Mouse (Mus musculus) retina, postnatal 1 day (tissue): ENCODE data around the gene Spns3.

Experiments
- DNase-seq: peaks from one replicate; pipeline ENCODE4 v3.0.0-alpha.2; 2012

Gene Spns3

GRCm38 (mm10) chr11:72479499-72479898, 70.8 kb downstream of the Spns3 start:
- DNase-seq, result no peak

GRCm38 (mm10) chr11:72478228-72478627, 72.1 kb downstream of the Spns3 start:
- peak; percentile 31 for DNase-seq

- DNase-seq, result no peak
These were observed 72.7 kb downstream of the Spns3 start for GRCm38 (mm10) chr11:72477653-72478052.

- no peak for DNase-seq
These were observed 73.1 kb downstream of the Spns3 start for GRCm38 (mm10) chr11:72477182-72477581.

GRCm38 (mm10) chr11:72476074-72476625, 74.2 kb downstream of the Spns3 start:
- DNase-seq, result no peak

- DNase-seq, result no peak
These were observed 74.9 kb downstream of the Spns3 start for GRCm38 (mm10) chr11:72475408-72475807.

- no peak for DNase-seq
These were observed 75.4 kb downstream of the Spns3 start for GRCm38 (mm10) chr11:72474926-72475325.

- DNase-seq, result no peak
These were observed 76.8 kb downstream of the Spns3 start for GRCm38 (mm10) chr11:72473540-72473939.

GRCm38 (mm10) chr11:72471381-72471780, 78.9 kb downstream of the Spns3 start:
- DNase-seq, result no peak

GRCm38 (mm10) chr11:72470004-72470403, 80.3 kb downstream of the Spns3 start:
- DNase-seq, result no peak

GRCm38 (mm10) chr11:72469217-72469616, 81.1 kb downstream of the Spns3 start:
- DNase-seq, result peak; percentile 76

GRCm38 (mm10) chr11:72468525-72468924, 81.8 kb downstream of the Spns3 start:
- DNase-seq, result no peak

- no peak for DNase-seq
These were observed 83.4 kb downstream of the Spns3 start for GRCm38 (mm10) chr11:72466694-72467507.

- DNase-seq, result peak; percentile 56
These were observed 84.2 kb downstream of the Spns3 start for GRCm38 (mm10) chr11:72465978-72466693.

- peak; percentile 87 for DNase-seq
These were observed 85.5 kb downstream of the Spns3 start for GRCm38 (mm10) chr11:72464821-72465220.

GRCm38 (mm10) chr11:72461500-72461981, 88.8 kb downstream of the Spns3 start:
- DNase-seq, result no peak

- no peak for DNase-seq
These were observed 91.8 kb downstream of the Spns3 start for GRCm38 (mm10) chr11:72458502-72458901.

GRCm38 (mm10) chr11:72457995-72458496, 92.3 kb downstream of the Spns3 start:
- DNase-seq, result no peak

GRCm38 (mm10) chr11:72455694-72456093, 94.6 kb downstream of the Spns3 start:
- peak; percentile 44 for DNase-seq

GRCm38 (mm10) chr11:72453105-72453953, 97.0 kb downstream of the Spns3 start:
- DNase-seq, result no peak

- DNase-seq, result no peak
These were observed 98.1 kb downstream of the Spns3 start for GRCm38 (mm10) chr11:72452140-72452665.

- no peak for DNase-seq
These were observed 102.8 kb downstream of the Spns3 start for GRCm38 (mm10) chr11:72447475-72447874.
